Mouse (Mus musculus): Measurements from ENCODE around the gene Klhl7.

GRCm38 (mm10) chr5:24086865-24087264 lies 13.5 kb upstream of the Klhl7 start:
- TF ChIP-seq CTCF (IDR thresholded peaks at IDR 0.05; ENCODE audit: low read depth) (no peak), EP300 (IDR thresholded peaks at IDR 0.05; ENCODE audit: low read depth) (no peak)

Measured in heart, postnatal 0 days (tissue).